Mouse (Mus musculus) left cerebral cortex, adult 2 months (tissue): ENCODE measurements around the gene Asic2. TPM values are rescaled to one million over a fixed set of nuclear protein-coding genes. Genes with fewer than 3 reads are reported as not detected.

Experiments used
- DNase-seq, 2 experiments: peaks; one replicate each; pipeline ENCODE4 v3.0.0; 2021 to 2022; ENCODE audit warnings: low spot score in 2 of 2, mixed read lengths in 1 of 2; ENCODE audit errors: extremely low spot score in 1 of 2
- H3K27ac ChIP-seq: fragments of 200-600 bp; 2 replicates; pipeline ENCODE4 v1.8.1; 2022
- H3K4me3 ChIP-seq: fragments of 200-600 bp; 2 replicates; pipeline ENCODE4 v1.8.1; 2022
- CTCF ChIP-seq: fragments of 200-600 bp; IDR thresholded peaks from 2 replicates; pipeline ENCODE4 v1.8.1; 2022; ENCODE audit warnings: antibody characterized with exemption, mild to moderate bottlenecking, moderate library complexity
- intact Hi-C: fragments of 180-260 bp; cut with DNase I; formaldehyde crosslinking; loops from one replicate; pipeline ENCODE4 v1.15.1; 2025
- total RNA-seq, 2 experiments: library from RNA; stranded (reverse); gene quantifications; 2 replicates each; pipeline ENCODE4 v1.2.3; 2021

The Asic2 gene
- total RNA-seq, 2 experiments from 2014 or later, result 65.7 to 75.2 TPM

GRCm38 (mm10) chr11:81426857-81427256, 541.4 kb downstream of the Asic2 start:
- no peak for TF ChIP-seq CTCF
- intact Hi-C loops, result no loop called here
- no peak for DNase-seq
- Histone ChIP-seq H3K27ac (no peak overlapping the region), H3K4me3 (no peak overlapping the region)

GRCm38 (mm10) chr11:81419112-81419511, 549.1 kb downstream of the Asic2 start:
- intact Hi-C loops, result no loop called here
- no peak for TF ChIP-seq CTCF
- no peak overlapping the region for H3K4me3 ChIP-seq

GRCm38 (mm10) chr11:81418027-81418426, 550.2 kb downstream of the Asic2 start:
- Histone ChIP-seq H3K4me3 (no peak overlapping the region), H3K27ac (no peak overlapping the region)
- TF ChIP-seq CTCF, result no peak
- intact Hi-C loops, result no loop called here
- DNase-seq, result no peak

More at GRCm38 (mm10) chr11:81419112-81419511, 549.1 kb downstream of the Asic2 start:
- peak in 1 of 2 experiments; percentile 13 for DNase-seq
- H3K27ac ChIP-seq, result no peak overlapping the region

GRCm38 (mm10) chr11:81416319-81416718, 551.9 kb downstream of the Asic2 start:
- Histone ChIP-seq H3K27ac (no peak overlapping the region), H3K4me3 (no peak overlapping the region)
- intact Hi-C loops, result no loop called here
- no peak for DNase-seq
- TF ChIP-seq CTCF, result no peak

DNA sequence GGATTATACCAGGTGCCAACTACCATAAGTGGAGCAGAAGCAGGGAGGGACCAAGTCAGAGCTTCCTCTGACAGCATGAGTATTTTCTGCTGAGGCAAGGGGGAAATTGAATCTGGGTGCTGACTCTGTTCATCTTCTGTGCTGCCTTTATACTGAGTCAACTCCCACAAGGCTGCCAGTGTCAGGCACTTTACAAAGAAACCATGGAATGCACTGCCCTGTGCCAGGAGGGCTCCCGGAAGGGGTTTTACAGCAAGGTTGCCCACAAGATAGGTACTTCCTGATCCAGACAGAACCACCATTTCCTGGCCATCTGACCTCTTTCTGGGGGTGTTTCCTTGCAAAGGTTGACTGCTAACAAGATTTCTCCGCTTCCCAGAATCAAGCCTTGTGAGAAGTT, 553.7 kb downstream of the Asic2 start:
- intact Hi-C loops, result no loop called here
- Histone ChIP-seq H3K4me3 (no peak overlapping the region), H3K27ac (no peak overlapping the region)
- TF ChIP-seq CTCF, result no peak
- DNase-seq, result no peak

DNA sequence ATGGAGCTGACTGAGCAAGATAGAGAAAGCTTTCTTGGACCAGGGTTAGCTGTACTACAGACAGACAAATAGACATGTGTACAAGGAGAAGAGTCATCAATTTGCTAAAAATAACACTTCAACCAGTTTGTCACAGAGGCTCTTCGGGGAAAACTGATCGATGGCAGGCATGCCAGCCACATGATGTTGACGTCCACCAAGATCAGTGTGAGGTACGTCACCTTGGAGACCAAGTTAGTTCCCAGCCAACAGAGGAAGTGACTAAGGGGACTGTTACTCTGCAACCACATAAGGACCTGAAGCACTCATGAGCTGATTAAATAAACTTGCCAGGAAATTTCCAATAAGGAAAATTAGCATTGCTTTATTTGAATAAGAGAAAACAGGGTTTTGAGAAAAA, 557.0 kb downstream of the Asic2 start:
- Histone ChIP-seq H3K27ac (no peak overlapping the region), H3K4me3 (no peak overlapping the region)
- intact Hi-C loops, result no loop called here
- no peak for DNase-seq
- TF ChIP-seq CTCF, result no peak

DNA sequence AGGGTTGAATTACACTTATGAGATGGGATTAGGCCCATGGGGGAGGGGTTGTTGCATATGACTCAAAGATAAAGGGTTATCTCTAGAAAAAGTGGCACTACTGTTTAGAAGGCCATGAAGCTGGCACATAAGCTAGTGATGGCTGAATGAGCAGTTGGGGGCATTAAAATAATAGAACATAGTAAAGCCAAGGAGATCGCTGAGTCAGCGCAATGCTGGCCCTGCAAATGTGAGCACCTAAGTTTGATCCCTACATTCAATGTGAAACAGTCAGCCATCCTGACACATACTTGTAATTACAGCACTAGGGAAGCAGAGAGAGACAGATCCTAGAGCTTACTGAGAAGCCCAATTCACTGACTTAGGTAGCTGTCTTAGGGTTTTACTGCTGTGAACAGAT, 562.3 kb downstream of the Asic2 start:
- Histone ChIP-seq H3K27ac (no peak overlapping the region), H3K4me3 (no peak overlapping the region)
- no peak for DNase-seq
- intact Hi-C loops, result no loop called here
- TF ChIP-seq CTCF, result no peak

DNA sequence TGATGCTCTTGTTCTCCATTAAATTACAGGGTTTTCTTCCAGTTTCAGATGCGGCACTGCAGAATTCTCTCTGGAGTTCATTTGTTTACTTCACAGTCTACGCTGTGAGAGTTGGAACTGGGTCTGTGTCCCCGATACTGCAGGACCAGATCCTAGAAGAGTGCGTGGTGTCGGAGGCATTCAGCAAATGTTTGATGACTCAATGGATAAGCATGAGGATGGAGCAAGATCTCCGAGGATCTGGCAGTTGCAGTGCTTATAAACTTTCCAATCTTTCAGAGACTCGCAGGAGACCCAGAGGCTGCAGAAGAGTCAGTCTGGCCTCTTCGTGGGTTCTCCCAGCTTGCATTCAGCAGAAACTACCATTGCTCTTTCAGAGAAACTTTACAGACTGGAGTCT, 566.0 kb downstream of the Asic2 start:
- Histone ChIP-seq H3K4me3 (no peak overlapping the region), H3K27ac (no peak overlapping the region)
- no peak for DNase-seq
- intact Hi-C loops, result no loop called here
- TF ChIP-seq CTCF, result no peak

DNA sequence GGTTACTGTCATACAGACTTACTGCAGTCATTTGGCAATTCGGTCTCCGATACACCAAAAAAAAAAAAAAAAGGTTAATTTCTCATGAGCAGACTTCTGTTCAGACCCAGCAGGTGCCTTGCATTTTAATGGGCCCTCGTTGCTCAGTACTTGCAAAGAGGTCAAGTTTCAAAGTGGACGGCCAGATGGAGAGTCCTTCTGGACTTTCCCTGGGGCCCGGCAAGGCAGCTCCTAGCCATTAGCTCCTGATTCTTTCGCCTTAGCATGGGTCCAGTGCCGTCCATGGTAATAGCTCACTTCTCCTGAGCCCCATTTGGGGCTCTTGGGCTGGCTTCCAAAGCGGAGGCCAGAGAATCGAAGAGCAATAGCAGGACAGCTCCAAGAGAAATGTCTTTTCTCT, 575.4 kb downstream of the Asic2 start:
- Histone ChIP-seq H3K27ac (no peak overlapping the region), H3K4me3 (no peak overlapping the region)
- DNase-seq, result no peak
- TF ChIP-seq CTCF, result no peak
- intact Hi-C loops, result no loop called here

- Histone ChIP-seq H3K4me3 (no peak overlapping the region), H3K27ac (no peak overlapping the region)
- no peak for TF ChIP-seq CTCF
- intact Hi-C loops, result no loop called here
- no peak for DNase-seq
Measured at GRCm38 (mm10) chr11:81386185-81386584, 582.1 kb downstream of the Asic2 start.

- intact Hi-C loops, result no loop called here
Measured at GRCm38 (mm10) chr11:81385547-81385946, 582.7 kb downstream of the Asic2 start.

GRCm38 (mm10) chr11:81374841-81375240, 593.4 kb downstream of the Asic2 start:
- intact Hi-C loops, result loop anchor here (1.0 to 10.0 kb wide), 7 partner anchors 88 to 540 kb away; no protein-coding TSS in a partner anchor
- DNase-seq, result peak; percentile 57 to 71
- TF ChIP-seq CTCF, result peak; percentile 84
- H3K27ac ChIP-seq, result no peak overlapping the region
- H3K4me3 ChIP-seq, result no peak overlapping the region

More at GRCm38 (mm10) chr11:81385547-81385946, 582.7 kb downstream of the Asic2 start:
- no peak for DNase-seq
- Histone ChIP-seq H3K4me3 (no peak overlapping the region), H3K27ac (no peak overlapping the region)
- TF ChIP-seq CTCF, result no peak

- no peak overlapping the region for H3K4me3 ChIP-seq
- intact Hi-C loops, result loop anchor here (1.0 to 10.0 kb wide), 4 partner anchors 89 to 539 kb away; no protein-coding TSS in a partner anchor
- H3K27ac ChIP-seq, result no peak overlapping the region
- DNase-seq, result no peak
- no peak for TF ChIP-seq CTCF
Measured at GRCm38 (mm10) chr11:81374003-81374710, 594.1 kb downstream of the Asic2 start.
